Mouse (Mus musculus): ENCODE measurements around the gene Ska3.

DNA sequence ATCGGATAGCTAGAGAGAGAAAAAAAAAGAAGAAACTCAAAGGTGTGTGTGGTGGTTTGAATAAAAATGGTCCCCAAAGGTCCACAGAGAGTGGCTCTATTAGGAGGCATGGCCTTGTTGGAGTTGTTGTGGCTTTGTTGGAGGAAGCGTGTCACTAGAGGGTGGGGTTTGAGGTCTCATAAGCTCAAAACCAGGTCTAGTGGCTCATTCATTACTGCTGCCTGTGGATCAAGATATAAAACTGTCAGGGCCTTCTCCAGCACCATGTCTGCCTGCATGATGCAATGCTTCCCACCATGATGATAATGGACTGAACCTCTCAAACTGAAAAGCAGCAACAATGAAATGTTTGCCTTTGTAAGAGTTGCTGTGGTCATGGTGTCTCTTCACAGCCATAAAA is 32.6 kb upstream of the Ska3 start:
- TF ChIP-seq CTCF (IDR thresholded peaks at IDR 0.05; ENCODE audit: insufficient read depth, low read depth, low read length), result no peak
- TF ChIP-seq POLR2A (IDR thresholded peaks at IDR 0.05; ENCODE audit: insufficient read depth, low read depth, low read length), result no peak

Data from olfactory bulb, adult 2 months (tissue).